Mouse (Mus musculus) kidney, postnatal 10 days (tissue): ENCODE results near the gene Paics.
"Not testable (repeated sequence)": the region's sequence is repeated elsewhere in the genome, so short reads cannot be mapped to it uniquely, and the experiment has no call there.

Experiments
- DNase-seq: peaks from one replicate; pipeline ENCODE4 v3.0.0; 2021; ENCODE audit warnings: mixed read lengths

Paics gene

DNA sequence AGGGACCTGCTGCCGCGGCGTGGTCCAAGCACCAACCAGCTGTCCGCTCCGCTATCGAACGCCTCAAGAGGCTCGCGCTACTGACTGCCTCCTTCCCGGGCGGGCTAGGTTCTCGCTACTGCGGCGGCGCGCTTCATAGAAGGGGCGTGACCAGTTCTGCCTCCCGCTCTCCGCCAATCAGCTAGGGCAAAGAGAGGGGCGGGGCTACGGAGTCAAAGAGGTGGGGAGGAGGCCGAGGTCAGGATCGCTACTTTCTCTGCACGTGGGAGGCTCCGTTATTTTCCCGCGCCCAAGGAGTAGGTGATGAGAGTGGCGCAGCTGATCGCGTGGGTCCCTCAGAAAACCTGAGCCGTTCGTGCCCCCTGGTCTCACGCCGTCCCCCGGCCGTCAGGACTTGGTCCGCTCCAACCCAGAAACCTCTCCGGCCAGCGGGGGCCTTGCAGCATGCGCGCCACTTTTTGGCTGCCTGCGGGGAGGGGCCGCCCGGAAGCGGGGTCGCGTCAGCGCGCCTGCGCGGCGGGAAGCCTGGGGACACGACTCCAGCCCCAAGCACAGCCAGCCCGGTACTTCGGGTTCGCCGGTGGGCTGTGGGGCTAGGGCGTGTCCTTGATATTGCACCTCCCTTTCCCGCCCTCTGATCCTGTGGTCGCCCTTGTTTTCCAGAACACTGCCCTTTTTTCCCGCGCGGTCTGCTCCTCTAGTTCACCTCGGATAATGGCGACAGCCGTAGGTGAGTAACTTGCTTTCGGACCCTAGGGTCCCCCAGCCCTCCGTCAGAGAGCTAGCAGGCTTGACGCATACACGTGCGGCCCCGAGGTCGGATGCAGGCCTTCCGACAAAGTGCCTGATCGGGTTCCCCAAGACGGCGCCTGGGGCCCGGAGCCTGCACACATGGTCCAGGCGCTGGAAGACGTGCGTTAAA, at the start of gene Paics, which contains the start of gene Ppat:
Gene Paics (plus strand): TSS at position 202 of the 922 bp plus-strand sequence.
Gene Ppat (minus strand): TSS at position 473 of the 922 bp plus-strand sequence.
- peak; percentile 99 for DNase-seq

DNA sequence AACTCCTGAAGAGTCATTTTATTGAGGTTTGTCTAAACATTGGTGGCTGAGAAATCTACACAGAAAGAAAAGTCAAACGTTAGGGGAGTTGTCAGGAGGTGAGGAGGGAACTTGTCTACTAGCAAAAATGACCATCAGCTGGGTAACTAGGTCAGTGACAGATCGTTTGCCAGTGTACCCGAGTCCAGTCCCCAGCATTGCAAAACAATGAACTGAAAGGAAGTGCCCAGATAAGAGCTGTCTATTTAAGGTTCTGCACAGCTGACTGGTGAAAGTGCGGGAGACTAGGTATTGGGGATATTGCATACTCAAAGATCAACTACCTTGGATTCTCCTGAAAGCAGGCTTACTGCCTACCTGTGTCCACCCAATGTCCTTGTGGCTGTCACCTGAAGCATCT, 49.0 kb upstream of the Paics start:
- no peak for DNase-seq

DNA sequence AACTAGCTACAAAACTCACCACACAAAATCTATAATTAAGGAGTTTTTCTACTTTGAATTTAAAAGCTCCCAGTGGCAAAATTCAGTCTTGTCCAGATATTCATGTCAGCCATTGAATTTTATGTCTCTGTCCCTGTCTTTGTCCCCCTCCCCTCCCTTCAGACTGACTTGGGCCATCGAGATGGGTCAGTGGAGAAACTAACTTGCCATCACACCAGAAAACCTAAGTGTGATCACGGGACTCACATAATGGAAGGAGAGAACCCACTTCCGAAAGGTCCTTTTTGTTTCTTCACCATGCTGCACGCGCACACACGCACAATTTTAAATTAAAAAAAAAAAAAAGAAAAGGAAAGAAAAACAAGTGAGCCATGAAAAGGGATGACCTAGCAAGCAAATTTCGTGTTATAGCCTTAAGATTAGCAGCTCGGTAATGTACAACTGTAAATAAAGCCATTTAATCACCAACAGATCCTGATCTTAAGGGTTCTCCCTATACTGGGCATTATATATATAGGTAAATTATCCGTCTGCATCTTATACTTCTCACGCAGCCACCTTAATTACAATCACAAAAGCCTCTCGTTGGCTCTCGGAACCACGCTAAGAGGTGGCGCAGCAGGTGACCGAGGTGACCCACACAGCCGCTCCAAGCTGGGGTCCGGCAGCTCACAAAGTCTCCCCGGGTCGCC, 46.2 kb upstream of the Paics start:
- DNase-seq: no peak

DNA sequence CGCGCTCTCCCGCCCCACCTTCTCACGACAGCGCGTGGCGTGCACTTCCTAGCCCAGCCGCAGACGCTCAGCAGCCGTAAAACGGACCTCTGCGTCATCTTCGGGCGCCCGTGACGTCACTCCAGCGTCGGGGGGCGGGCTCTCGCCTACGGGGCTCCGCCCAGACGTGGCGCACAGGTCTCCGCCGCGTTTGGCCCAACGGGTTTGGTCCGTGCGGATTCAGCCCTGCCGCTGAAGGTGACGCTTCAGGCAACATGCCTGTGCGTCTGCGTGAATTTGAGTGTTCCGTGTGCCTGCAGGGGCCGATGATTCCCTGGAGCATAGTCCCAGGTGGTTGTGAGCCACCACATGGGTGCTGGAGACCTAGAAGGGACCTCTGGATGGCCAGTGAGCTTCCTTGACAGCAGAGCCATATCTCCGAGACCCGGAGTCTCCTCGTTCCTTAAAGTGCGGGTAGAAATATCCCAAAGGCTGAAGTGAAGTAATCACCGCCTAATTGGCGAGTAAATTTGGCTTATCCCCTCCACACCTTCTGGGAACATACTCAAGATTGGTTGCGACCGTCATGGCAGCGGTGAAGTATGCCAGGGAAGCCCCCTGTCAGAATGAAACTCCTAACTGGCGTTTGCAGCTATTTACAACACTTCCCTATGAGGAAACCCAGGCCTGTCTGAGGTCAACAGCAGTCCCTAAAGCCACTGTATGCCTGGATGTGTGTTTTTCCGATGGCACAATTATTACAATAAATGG, 45.5 kb upstream of the Paics start, which contains the start of gene Aasdh:
Gene Aasdh (minus strand): TSS at position 110 of the 750 bp plus-strand sequence.
- DNase-seq: peak; percentile 97

DNA sequence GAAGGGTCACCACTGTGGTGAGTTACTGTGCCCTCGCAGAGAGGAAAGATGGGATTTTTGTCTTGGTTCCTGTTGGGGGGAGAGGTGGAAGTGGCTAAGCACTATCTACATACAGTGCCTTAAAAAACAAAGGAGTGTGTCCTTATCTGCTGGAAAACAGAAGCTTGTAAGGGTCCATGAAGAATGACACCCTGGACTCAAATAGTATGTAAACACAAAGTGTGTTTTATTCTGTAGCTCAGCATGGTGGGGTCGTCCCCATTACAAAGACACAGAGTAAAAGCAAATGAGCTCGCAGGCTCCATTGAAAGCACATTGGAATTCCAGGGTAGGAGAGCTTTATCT, 45.0 kb upstream of the Paics start:
- DNase-seq: no peak

DNA sequence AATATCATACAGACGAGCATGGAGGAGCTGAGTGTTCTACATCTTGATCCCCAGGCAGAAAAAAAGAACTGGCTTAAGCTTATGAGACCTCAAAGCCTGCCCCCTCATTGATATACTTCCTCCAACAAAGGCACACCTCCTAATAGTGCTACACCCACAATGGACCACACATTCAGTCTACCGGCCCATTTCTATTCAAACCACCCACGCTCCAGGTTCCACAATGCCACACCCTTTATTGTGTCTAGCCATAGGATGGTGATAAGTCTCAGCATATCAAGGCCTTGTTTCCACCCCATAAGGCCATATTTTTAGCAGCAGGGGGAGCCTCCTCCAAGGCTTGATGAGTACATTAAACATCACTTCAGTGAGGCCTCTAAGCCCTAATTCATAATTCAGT, 40.3 kb upstream of the Paics start:
- DNase-seq: no peak

DNA sequence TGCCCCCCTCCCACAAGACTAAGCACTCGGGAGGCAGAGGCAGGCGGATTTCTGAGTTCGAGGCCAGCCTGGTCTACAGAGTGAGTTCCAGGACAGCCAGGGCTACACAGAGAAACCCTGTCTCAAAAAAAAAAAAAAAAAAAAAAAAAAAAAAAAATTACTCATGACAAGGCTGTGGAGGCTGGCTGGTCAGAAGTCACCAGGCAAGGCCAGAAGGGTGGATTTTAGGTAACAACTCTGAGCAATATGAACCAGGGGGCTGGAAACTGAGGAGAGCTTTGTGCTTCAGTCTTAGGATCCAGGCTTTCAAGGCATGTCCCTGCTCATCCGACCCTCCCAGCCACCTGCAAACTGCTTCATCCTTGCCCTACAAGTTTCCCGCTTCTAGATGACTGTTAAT, 38.6 kb upstream of the Paics start:
- DNase-seq: not testable (repeated sequence)

DNA sequence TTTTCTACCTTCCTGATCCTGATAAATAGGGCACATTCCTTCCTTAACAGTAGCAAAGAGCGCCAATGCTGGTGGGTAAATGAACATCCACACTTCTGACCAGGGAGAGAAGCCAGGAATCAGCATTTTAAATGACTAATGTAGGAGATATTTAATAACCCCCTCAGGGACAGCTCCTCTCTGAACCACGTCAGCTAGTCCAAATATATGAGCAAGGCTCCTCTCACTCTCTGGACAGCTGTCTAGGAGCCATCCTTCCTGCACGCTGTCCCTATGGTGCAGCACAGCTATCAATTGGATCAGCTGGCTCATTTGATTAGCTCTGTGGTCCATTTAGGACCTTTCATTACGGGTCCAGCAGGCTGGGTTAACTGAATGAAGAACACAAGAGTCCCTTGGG, 28.3 kb upstream of the Paics start:
- DNase-seq: no peak

DNA sequence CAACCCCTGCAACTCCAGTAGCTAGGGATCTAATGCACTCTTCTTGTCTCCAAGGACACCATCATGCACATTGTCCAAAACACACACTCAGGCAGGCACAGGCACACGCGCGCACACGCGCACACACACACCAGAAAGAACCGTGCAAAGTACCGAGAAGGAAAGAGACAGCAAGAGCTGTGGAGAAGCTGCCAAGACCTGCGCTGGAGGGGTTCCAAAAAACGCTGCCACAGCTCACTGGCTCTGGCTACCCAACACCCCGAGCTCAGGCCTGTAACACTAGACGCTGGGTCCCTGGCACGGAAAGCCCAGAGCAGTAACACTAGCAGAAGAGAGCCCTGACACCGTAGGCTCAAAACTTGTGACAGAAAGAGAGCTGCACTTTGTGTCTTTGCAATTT, 27.7 kb upstream of the Paics start:
- peak; percentile 86 for DNase-seq

DNA sequence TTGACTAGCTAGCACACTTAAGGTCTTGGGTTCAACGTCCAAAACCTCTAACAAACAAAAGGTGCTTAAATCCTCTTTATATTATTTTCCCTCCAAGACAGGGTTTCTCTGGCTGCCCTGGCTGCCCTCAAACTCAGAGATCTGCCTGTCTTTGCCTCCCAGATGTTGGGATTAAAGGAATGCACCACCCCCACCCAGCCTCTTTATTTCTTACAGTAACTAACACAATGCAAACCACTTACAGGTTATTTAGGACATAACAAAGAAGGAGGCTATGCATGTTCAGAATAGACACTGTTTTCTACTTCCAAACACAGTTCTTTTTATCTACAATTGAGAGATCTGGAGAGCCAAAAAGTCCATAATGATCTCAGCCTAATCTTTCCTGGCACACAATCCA, 26.8 kb upstream of the Paics start:
- no peak for DNase-seq

DNA sequence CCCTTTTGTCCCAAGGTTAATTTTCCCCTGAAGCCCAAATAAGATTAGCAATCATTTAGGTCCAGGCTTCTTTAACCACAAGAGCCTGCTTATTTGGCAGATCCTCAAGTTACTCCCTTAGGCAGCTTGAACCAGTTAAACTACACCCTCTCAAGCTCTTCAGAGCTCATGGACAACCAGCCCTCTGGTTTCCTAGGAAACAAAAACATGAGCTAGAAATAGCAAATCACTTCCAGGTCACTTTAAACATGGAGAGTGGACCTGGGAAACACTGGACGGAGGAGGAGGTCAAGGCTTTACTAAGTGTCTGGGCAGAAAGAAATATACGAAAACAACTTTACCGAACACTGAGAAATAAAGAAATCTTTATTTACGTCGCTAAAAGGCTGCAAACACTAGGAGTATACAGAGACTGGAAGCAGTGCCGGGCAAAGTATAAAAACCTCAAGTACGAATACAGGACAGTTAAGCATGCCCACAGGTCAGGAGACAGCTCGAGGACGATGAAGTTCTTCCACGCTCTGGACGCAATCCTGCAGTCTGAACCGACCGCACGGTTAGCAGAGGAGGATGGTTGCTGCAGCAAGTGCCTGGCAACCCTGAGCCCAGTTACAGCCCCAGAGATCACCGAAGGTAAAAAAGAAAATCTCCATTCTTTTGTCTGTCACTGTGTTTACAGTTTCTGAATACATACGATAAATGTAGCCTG, 22.8 kb upstream of the Paics start:
- DNase-seq: peak; percentile 28

DNA sequence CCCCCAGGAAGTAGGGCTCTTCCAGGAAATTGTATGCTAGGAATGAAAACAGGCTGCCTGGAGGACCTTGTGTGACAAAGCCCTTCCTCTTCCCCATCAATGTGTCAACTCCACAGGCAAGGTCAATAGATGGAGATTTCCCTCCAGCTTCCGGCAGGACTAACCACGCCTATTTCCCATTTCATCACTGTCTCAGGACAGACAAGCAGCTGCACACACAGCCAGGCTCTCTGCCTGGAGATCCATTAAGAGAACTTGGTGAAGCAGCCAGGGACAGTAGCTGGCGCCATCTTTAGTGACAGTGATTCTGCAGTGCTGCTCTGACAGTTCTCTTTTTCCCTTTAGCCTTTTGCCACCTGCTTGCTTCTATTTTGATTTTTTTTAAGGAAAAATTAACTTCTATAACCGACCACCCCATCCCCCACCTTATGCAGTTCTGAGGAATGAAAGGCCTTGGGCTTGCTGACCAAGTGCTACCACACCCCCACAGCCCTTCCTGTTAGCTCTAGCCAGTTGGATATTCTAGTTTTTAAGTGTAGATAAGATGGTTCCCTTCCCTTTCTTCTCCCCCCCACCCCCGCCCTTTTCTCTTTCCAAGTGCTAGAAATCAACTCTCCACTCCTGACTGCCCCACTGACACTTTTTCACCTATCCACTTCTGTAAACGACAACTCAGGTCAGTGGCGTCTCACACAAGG, 21.8 kb upstream of the Paics start:
- peak; percentile 51 for DNase-seq

DNA sequence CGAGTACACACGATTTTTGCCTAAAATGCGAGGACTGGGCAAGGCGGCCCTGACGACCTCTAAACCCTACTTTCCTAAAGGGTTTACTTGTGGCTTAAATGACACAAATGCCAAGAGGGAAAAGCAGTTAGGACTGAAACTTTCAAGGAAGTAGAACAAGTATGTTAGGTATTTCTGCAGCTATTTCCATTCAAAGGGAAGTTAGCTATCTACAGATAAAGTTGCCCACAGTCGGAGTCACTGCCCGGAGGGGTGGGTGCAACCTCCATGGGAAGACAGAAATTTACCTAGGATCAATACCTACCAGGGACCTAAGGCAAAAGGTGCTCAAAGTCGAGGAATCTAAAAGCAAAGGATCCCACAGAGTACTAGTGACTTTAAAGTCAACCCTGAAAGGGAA, 11.4 kb upstream of the Paics start:
- no peak for DNase-seq

DNA sequence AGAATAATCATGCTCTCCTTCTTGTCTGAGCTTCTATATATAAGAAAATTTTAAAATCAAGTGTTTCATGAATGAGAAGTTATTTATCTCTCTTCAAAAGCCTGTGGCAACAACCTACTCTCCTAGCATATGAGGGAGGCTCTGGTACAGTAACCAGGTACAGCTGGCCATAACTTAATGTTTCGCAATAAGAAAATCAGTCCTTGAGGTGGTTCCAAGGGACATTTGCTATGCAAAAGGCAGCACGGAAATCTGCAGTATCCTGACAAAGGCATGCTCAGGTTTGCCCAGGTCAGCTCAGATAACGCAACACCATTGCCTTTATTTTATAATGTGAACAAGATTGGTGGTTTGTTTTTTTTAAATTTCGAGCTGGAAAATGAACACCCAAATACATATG, 9.1 kb upstream of the Paics start:
- no peak for DNase-seq

DNA sequence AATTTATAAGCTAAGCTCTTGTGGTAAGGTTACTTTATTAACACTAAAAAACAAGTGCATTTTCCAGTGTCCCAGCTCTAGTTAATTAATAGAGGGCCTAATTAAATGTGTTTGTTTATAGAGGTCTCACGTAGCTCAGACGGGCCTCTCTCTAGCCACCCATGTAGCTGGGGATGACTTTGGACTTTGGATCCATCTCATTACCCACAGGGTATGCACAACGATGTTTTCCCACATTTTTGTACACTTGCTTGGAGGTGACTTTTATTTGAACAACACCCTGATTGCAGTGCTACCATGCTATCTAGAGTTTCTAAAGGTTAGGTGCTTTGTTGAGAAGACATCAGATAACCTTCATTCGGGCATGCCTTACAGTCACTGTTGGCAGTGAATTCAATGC, 8.6 kb upstream of the Paics start:
- DNase-seq: peak; percentile 35

DNA sequence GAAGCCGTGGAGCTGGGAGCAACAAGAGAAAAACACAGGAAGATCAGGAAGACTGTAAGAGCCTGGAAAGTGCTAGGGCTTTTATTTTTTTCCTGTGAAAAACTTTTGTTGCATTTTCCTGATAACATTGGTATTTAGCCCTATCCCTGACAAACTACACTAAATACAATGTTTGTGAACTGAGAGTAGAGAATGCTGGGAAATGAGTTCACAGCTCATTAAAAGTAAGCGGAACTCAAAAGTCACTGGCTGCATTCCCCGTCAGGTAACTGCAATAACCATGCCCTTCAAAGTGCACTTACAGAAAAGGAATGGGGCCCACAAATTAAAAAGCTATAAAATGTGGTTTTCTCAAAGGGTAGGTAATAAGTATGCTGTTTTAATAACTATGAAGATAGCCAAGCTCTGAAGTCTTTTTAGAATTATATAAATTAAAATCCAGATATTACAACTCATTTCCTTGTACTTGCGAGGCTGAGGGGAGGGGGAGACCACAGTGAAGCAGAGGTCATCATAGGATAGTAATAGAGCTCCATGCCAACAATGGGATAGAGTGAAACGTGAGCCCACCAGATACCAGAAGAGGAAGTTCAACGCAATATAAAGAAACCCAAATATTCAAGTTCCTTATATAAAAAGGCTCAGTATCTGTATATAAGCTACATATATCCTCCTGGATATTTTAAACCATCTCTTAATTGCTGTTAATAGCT, 6.0 kb upstream of the Paics start:
- no peak for DNase-seq

DNA sequence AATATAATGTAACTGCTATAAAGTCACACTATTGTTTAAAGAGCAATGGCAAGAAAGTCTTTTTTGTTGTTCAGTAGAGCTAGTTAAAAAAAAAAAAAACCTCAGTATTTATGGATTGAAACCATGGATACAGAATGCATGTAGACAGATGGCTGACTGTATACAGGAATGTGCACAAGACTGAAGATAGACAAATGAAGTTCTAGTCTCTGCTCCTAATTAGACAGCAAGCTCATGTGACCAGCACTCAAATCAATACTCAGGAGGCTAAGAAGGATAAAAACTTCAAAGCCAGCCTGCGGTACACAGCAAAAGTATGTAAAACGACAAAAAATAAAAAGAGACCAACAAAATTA, 5.5 kb upstream of the Paics start:
- no peak for DNase-seq

DNA sequence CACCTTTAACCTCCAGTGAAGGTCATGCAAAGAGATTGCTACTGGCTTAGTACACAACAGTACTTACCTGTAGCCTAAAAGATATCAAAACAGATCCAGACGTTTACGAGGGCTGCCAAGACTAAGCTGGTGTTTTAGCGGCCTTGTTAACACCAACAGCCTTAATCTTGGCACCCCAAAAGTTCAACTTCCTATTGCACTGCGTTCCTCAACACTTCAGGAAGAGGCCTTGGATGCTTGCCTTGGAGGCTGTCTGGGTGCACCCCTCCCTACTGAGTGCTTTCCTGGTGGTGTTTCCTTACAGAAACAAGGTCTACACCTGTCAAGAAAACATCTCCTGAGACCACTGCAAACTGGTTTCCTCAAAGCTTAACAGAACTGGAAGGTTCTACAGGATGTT, 4.0 kb upstream of the Paics start:
- no peak for DNase-seq

DNA sequence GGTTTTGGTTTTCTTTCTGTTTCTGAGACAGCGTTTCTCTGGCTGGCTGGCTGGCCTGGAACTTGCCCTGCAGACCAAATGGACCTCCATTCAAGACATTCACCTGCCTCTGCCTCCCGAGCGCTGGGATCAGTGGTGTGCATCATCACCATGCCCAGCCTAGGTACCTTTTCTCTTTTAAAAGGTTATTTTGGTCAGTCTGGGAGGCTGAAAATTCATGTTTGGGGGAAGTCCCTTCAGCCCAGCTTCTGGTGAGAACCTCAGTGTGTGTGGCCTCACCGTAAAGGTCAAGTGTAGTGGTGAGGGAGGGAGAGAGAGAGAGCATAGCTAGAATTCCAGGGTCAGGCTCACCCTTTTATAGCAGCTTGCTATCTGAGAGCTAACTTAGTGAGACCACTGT, 3.3 kb upstream of the Paics start:
- DNase-seq: no peak

DNA sequence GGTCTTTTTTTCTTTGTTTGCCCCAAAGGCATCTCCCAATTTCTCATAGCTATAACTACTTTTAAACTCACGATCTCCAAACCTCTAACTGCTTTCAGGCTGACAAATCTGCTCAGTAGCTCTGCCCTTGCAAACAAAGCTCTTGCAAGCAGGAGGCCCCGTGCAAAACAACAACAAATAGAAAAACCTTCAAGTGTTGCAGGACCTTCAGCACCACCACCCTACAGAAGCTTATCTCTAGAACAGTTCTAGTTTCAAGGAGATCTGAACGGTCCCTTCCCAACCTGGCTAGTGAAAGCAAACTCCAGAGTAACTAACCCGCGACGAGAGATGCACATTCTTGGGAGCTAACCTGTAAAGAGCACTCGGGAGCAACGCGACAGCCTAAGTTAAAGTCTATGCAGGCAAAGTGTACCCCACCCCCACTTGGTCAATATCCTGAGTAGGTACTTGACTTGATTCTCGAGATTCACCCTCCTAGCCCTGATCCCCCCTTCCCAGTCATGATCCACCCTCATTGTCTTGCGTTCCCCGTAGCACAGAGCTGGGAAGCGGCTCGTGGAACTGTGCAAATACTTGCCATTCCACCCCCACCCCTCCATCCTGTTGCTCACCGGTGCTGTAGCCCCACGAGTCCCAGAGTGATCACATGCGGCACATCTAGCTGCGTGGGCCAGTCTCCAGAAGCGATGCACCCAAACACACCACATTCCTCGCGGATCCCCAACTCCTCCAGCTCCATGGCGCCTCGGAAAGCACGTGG, 583 bp upstream of the Paics start:
- no peak for DNase-seq
